Mouse (Mus musculus): ENCODE results near the gene Klrg1.

Klrg1 gene

DNA sequence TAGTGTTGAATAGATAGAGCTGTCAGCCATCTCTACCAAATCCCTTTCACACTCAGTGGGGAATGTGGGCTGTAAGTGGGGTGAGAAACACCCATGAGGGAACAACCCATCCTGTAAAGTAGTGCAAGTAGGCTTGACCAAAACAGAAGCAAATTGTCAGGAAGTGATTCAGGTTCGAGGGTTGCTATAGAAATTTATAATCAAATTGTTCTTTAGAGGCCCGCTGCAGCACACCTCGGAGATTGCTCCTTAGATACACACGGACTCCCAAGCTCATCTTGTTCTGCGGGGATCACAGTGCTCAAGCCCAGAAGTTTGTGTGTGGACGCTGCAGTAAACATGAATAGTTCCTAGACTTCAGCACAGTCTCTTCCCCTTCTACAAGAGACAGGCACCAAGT lies at the start of gene Klrg1:
TSS of gene Klrg1 (minus strand) at position 101 of the 400 bp plus-strand sequence.
- no peak for DNase-seq

DNA sequence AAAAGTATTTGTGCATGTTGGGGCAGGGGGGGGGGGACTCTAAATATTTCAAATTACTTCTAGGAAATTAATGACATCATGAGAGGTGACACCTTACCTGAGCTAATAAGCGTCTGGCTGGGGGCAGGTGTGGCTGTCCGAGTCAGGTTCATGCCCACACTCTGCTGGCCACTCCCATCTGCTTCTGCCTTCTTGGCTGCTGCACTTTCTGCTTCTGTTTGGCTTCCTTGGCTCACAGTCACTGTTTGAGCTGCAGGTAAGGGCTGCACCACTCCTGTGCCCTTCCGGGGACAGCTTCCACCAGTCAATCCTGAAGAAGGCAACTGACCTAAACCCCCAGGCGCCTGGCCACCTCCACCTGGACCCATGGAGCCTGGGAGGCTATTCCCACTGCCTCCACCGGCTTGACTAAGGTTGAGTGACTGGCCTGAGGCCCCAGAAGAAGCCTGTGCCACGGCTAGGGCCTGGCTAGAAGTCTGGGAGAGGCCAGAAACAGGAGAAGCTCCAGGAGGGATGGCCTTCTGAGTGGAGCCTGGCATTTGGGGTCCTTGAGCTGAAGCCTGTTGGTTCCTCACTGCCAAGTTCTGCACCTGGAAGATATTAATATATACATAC lies 42.8 kb upstream of the Klrg1 start:
- peak; percentile 41 for DNase-seq

DNA sequence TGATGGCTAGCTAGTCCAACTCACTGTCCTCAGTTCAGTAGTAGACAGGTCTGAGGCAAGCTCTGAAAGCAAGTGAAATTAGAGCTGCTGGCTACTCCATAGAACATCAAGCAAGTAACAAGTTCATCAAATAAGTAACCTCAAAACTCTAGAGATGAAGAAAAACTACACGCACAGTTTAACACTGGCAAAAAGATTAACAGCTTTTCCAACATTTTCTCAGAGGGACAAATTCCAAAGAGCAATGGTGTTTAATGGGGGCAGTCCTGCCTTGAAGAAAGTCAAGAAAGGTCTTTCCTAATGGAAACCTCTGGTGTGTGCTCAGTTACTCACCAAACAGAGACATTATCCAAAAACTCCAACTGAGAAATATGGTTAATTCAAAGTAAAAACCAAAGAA lies 36.0 kb upstream of the Klrg1 start:
- DNase-seq, result no peak

DNA sequence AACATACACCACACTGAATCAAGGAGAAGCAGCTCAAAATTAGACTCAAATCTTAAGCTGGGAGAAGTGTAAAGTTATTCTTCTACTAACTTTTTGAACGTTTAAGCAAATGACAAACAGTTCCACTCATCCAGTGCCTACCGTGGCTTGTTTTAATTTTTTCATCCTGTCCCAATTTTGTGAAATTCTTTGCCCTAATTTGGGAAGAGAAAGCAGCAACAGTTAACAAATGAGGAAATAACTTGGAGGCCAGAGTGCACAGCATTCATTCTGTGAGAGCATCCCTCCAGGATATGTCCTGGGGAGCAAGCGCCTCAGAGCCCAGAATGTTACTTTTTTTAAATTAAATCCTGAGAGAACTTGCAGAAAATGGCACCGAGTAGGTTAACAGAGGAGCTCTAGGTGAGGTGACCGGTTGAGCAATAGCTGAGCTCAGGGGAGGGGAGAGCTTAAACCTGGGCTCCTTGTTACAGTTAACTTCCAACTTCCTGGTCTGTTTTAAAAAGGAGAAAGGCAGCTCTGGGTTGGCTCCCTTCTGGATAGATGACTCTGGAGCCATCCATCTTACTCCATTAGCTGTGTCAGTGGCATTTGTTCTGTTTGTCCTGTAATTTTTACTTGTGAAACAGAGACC lies 27.6 kb upstream of the Klrg1 start:
- no peak for DNase-seq

DNA sequence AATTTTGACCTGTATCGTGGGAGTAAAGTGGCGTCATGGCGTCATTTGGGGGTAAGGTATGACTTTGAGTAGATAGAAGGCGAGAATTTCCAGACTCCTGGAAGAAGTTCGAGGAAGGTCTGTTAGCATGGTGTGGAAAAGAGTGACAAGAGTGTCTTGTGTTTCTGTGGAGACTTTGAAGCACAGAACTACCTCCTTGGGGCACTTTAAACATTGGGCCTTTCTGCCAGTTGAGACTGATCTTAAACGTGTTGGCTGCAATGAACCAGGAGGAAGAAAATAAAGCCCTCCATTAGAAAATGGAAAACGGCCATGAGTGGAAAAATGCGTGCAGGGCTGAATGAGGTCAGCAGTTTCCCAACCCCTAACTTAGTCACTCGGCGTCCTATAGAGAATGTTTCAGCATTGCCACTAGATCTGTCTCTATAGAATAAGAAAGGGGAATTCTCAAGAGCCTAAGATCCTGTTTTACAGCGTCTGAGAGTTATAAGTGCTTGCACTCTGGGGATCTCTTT lies 26.8 kb upstream of the Klrg1 start:
- DNase-seq, result no peak

DNA sequence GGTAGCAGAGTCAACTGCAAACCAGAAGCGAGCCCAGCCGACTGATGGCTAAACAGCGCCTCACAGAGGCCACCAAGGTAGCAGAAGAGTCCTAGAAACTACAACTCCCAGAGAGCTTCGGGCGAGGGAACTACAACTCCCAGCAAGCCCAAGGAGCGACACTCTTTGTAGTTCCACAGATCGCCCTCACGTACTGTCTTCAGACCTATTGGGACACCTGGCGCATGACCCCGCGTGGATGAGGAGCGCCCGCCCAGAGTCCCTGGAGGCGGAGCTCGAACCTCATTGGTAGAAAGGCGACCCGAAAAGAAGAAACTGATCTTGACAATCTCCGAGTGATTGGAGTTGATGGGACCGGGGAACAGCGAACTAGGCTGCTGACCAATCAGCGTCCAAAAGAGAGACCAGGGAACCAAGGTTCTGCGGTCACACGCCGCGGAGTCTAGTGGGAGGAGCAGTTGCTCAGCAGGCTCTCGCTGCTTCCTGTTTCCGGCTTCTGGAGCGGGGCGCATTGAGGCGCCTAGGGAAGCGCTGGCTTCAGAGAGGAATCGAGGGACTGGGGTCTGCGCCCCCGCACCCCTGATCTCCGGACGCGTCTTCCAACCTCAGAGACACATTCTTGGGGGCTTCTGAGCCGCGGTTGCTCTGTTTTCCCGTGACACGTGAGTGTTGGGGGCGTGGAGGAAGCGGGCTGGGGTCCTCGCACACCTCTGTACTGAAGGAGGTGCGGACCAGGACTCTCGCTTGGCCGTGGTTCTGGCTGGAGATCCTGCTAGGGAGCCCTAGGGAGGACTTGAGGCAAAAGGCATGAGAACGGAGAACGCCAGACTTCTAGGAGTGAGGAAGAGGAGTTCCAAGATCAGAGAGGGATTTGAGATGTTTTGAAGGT lies 26.1 kb upstream of the Klrg1 start, which contains the start of gene M6pr:
TSS of gene M6pr (plus strand) at position 216 of the 889 bp plus-strand sequence.
- DNase-seq, result peak; percentile 100

DNA sequence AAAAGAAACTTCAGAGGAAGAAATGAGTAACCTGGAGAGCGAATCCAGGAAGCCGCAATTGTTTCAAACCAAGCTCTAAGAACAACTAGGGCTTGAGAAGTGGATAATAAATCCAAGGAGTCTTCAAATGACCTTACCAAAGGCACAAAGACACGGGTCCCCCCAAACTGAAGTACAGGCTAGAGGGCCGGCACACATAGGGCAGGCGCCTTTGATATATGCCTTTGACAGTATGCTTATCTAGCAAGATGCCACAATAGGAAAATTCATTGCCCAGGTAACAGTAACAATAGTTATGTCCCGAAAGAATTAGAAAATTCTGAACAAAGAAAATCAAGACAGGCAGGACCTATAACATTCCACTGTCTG lies 25.4 kb upstream of the Klrg1 start:
- no peak for DNase-seq

DNA sequence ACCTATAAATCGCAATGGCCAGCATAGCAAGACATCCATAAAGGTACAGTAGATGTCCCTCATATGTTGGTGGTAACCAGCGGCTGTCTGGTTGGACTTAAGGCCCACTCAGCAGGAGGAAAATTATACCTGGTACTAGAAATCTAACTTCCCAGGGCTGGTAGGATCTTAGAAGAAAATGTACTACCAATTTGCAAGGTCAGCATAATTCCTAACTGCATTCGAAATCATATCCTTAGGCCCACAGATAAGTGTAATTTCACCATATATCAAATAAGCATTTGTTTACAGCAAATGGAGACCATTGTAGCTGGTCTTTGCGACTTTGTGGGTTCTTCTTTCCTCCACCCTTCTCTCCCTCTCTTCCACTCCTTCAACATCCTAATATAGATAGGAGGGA lies 24.0 kb upstream of the Klrg1 start:
- DNase-seq, result no peak

DNA sequence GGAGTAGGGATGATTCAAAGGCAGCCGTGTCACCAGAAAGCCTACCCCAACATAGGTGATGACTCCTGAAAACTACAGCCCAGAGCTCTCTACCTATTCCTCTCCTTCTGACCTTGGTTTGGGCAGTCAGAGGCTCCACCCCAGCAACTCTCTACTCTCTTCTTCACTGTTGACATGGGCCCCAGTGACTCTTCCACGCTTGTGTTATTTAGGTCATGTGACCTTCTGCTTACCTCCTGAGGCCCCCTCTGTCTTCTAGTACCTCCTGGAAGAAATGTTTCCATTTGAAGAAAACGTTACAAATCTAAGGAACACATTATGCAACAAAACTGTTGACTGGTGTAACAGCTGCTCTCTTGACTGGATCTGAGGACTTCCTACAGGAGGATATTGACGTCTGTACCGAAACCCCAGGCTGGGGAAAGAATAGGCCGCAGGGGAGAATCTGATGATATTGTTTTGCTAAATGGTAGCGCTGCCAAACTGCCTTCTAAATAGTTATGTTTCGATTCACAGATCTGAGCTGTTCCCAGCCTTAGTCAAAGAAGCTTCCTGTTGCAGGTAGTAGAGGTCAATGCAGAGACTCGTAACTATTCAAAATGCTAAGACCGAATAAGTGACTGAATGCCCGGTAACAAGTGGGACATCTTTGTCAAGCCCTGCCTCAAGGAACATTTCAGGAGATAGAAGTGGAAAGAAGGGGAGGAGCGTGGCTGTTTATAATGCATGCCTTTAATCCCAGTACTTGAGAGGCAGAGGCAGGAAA lies 22.3 kb upstream of the Klrg1 start:
- no peak for DNase-seq

DNA sequence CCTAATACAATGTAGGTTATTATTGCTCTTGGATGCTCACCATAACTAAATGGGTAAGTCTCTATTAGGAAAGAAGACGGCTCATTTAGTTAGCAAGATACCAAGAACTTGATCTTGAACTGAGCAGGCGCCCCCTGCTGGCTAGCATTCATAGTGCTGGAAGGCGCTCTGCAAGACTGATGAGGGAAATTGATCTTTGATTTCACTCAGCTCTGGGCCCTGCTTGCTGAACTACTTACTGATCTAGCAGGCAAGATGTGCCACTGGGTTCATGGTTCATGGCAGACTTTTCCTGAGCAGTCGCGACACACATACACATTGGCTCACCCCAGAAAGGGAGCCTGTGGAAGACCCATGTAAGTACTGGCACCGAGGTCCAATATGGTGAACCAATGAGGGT lies 21.7 kb upstream of the Klrg1 start:
- DNase-seq, result peak; percentile 51

DNA sequence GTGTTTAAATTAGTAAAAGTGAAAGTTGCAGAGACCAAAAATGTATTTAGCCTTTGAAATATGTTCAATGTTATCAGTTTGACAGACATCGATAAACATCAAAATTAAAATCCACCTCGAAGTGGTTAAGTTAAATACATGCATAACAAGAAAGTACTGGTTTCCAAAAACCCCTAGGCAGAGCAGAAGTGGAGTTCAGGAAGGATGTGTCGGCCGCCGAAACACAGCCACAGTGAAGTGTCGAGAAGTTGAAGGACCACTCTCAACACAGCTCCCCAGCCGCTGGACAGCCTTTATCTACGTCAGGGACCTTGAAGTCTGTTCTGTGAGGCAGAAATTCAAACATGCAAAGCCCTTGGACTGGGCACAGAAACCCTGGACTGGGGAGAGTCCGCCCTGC lies 20.8 kb upstream of the Klrg1 start:
- DNase-seq, result no peak

DNA sequence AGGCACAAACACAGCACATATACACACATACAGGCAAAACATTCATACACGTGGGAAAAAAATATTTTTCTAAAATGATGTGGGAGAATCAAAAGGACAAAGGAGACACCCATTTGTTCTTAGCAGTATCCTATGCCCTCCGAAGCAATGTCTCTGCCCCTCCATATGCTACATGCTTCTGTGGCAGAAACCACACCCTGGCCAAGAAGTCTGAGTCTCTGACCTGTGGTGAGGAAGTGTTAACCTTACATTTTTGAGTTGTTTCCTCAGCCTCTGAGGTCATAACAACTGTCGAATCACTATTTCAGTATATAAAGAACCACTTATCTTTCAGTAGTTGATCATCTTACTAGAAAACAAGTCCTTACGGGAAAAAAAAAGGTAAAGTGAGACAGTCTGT lies 20.0 kb upstream of the Klrg1 start:
- no peak for DNase-seq

DNA sequence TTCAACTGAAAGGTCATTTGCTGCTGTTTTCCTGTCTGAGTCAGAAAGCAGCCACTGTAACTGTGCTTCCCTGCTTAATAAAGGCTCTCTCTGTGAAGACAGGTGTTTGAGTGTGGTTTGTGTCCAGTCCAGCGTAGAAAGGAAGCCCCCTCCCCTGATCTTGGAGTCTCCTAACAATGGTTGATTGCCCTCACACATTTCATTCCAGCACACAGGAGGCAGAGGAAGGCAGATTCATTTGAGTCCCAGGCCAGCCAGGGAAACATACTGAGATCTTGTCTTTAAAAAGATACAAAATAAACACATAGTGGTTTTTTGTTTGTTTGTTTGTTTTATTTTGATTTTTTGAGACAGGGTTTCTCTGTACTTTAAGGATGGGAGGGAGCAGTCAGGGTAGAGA lies 19.4 kb upstream of the Klrg1 start:
- no peak for DNase-seq

DNA sequence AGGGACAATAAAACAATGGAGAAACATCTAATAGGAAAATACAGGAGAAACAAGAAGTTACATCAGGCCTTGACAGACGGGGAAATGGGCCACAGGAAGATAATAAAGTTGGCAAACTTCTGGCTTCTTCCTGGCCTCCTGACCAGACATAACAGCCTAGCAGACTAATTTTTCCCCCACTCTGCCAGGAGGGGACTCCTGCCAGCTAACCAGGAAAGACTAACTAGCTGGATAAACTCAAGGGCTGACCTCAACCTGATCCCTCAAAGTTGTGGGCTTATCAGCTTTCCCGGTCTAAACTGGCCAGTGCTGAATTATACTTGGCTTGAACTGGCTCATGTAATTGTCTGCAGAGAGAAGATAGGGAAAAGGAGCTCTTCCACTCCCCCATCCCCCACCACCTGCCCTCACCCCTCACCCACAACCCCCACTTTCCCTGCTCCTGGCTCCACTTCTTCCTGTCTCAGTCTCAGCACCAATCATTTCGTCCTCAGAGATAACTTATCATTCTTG lies 17.0 kb upstream of the Klrg1 start:
- DNase-seq, result no peak

DNA sequence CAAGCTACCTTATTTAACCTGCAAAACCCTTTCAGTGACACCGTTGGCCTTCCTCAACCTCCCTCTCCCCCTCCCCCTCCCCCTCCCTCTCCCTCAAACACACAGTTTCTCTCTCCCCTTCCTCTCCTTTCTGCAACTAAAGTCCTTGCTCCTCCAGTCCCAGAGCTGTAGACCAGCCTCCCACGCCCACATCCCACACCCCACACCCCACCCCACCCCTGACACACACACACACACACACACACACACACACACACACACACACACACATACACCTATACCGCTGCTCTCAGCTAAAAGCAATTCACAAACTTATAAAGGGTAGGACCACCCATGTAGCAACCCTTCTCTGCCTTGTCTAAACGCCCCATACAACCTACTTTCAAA lies 15.5 kb upstream of the Klrg1 start:
- no peak for DNase-seq

DNA sequence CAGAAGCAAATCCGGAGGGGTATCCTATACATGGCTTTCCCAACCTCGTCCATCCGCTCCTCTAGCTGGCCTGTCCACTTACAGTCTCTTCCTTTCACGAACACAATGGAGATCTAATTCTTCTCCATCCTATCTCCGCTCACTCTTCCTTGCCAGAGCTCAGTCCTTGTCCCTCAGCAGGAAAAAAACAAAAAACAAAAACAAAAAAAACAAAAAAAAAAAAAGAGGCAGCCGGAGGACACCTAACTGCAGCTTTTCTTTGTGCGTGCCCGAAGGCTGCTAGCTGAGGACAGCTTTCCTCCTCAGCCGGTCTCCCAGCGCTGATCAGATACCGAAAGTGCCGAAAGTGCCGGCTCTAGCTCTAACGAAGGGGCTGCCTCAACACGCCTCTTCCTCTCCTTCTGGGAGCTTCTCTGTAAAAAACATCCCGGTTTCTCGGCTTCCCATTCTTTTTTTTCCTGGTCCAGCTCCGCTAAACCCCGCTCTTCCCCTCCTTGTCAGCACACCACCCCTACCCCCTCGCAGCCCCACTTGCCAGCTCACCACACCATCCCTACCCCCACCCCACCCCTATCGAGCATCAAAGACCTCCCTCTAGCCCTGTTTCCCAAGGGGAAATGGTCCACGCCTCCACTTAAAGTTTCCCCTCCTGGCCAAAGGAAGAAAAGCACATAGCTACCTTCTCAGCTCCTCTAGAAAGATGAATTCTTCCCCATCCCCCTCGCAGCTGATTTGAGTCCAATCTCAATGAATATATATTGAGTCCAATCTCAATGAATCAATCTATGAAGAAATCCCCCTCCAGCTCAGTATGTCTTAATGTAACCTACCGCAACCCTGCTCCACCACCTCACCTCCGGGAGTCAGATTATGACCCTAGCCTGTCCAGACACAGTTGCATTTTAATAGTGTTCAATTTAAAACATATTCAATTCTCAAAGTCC lies 14.9 kb upstream of the Klrg1 start:
- DNase-seq, result no peak

DNA sequence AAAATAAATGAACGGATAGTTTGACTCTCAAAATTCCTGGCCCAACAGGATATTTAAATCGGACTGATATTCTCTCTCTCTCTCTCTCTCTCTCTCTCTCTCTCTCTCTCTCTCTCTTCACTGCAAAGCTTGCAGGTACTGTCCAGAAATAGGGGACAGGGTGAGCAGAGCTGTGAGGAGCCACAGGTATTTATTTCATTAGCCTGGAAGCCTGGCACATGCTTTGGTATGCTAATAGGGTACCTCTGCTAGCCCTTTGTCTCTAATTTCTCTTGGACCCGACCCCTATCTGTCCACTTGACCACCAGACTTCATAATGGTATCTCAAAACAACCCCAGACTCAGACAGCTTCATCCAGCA lies 14.2 kb upstream of the Klrg1 start:
- no peak for DNase-seq

DNA sequence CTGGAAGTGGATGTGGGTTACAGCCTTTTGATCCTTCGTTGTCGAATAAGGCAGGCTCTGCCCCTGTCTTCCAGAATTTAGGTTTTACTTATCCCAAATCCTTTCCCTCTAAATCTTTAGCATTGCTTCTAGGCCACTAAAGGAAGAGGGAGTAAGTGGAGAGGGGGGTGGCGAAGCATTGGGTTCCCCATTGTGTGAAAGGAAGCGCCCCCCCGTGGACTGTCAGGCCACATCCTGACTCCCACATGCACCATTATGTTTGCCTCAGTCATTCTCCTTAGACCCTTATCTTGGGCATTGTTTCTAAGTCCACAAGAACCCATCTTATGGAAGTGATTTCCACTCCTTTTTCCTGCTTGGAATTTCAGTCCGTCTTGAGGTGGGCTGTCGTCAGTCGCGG lies 12.6 kb upstream of the Klrg1 start:
- DNase-seq, result no peak

DNA sequence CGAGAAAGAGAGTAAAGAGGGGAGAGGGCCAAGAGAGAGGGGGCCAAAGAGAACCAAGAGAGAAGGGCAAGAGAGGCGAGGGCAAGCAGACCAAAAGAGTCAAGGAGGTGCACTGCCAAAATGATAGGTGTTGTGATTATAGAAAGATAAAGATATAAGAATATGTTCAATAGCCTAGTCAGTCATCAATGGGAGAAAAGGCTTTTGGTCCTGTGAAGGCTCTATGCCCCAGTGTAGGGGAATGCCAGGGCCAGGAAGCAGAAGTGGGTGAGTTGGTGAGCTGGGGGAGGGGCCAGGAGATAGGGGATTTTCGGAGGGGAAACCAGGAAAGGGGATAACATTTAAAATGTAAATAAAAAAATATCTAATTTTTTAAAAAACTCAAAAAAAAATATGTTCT lies 11.6 kb upstream of the Klrg1 start:
- no peak for DNase-seq

DNA sequence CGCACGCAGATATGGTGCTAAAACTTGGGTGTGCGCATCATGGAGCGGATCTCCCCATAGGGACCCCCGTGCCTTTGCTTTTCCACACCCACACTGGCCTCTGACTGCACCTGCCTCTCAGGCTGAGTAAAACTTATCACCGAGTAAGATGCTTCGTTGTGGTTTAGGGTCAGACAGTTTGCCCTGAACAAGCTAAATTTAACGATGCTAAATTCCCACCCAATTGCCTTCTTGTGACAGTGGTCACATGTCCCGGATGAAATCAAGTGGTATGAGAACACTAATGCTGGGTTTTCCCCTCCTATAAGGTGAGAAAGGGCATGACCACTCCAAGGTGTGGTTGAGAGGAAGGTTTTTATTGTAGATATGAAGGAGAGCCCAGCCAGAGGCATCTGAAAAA lies 11.1 kb upstream of the Klrg1 start:
- DNase-seq, result no peak

DNA sequence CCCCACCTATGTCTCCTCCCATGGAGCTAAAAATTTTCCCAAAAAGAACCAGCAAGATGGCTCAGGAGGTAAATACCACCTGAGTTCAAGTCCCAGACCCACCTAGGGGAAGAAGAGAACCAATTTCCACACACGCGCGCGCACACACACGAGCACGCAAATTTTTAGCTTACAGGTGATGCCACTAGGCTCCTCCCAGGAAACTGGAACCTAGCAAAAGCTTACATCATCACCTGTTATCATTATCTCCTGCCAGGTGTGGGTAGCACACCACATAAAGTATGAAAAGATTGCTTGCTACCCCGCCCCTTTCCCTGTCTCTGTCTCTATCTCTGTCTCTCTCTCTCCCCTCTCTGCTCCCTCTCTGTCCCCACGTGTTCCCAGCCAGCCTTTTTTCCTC lies 10.4 kb upstream of the Klrg1 start:
- no peak for DNase-seq

DNA sequence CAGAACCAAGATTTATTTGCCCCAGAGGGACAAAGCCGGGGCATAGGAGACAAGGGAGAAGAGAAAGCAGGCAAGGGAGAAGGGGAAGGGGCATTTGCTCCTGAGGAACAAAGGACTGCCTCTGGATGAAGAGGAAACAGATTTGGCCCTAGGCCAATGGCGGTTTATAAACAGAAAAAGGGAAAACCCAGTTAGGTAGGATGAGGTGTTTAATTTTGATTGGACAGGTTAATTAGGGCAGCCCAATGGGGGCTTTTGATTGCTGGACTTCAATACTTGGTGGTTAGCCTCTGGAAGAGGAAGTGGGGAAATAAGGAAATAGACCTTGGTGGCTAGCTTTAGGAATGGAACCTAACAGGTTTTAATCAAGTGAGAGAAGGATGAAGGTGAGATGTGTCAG lies 9.5 kb upstream of the Klrg1 start:
- no peak for DNase-seq

Data from kidney, adult 11 months (tissue).